Mouse (Mus musculus) urinary bladder, postnatal 4 days (tissue): ENCODE data around the gene Fabp6.

Experiments
- DNase-seq, 2 experiments: peaks; one replicate each; pipeline ENCODE4 v3.0.0; 2021 to 2022; ENCODE audit warnings: low spot score in 2 of 2

The Fabp6 gene

GRCm38 (mm10) chr11:43601440-43601839 is at the start of gene Fabp6:
Fabp6 (minus strand) TSS chr11:43601540.
- DNase-seq: no peak

- no peak for DNase-seq
Observed at GRCm38 (mm10) chr11:43645286-43645685, 43.9 kb upstream of the Fabp6 start.

- peak; percentile 73 to 85 for DNase-seq
Observed at GRCm38 (mm10) chr11:43643180-43643591, 41.8 kb upstream of the Fabp6 start.

- no peak for DNase-seq
Observed at GRCm38 (mm10) chr11:43638486-43638885, 37.1 kb upstream of the Fabp6 start.

- no peak for DNase-seq
Observed at GRCm38 (mm10) chr11:43636761-43637160, 35.4 kb upstream of the Fabp6 start.

GRCm38 (mm10) chr11:43633658-43634401 is 32.5 kb upstream of the Fabp6 start:
- peak; percentile 63 to 79 for DNase-seq

- DNase-seq: no peak
Observed at GRCm38 (mm10) chr11:43633165-43633564, 31.8 kb upstream of the Fabp6 start.

- DNase-seq: no peak
Observed at GRCm38 (mm10) chr11:43632566-43632965, 31.2 kb upstream of the Fabp6 start.

- DNase-seq: no peak
Observed at GRCm38 (mm10) chr11:43631645-43632044, 30.3 kb upstream of the Fabp6 start.

- DNase-seq: no peak
Observed at GRCm38 (mm10) chr11:43626927-43627645, 25.7 kb upstream of the Fabp6 start.

- DNase-seq: peak; percentile 48 to 67
Observed at GRCm38 (mm10) chr11:43626300-43626926, 25.1 kb upstream of the Fabp6 start.

GRCm38 (mm10) chr11:43624341-43624740 is 23.0 kb upstream of the Fabp6 start:
- DNase-seq: no peak

- no peak for DNase-seq
Observed at GRCm38 (mm10) chr11:43621769-43622168, 20.4 kb upstream of the Fabp6 start.

- no peak for DNase-seq
Observed at GRCm38 (mm10) chr11:43618403-43618802, 17.1 kb upstream of the Fabp6 start.

GRCm38 (mm10) chr11:43617924-43618323 is 16.6 kb upstream of the Fabp6 start:
- DNase-seq: peak in 1 of 2 experiments; percentile 49

- peak; percentile 58 to 81 for DNase-seq
Observed at GRCm38 (mm10) chr11:43612834-43613488, 11.6 kb upstream of the Fabp6 start.

GRCm38 (mm10) chr11:43610662-43611033 is 9.3 kb upstream of the Fabp6 start:
- DNase-seq: no peak

- DNase-seq: no peak
Observed at GRCm38 (mm10) chr11:43610006-43610661, 8.8 kb upstream of the Fabp6 start.

- DNase-seq: no peak
Observed at GRCm38 (mm10) chr11:43608440-43608839, 7.1 kb upstream of the Fabp6 start.

- DNase-seq: no peak
Observed at GRCm38 (mm10) chr11:43605859-43606258, 4.5 kb upstream of the Fabp6 start.

GRCm38 (mm10) chr11:43604891-43605290 is 3.6 kb upstream of the Fabp6 start:
- DNase-seq: no peak

GRCm38 (mm10) chr11:43604207-43604606 is 2.9 kb upstream of the Fabp6 start:
- DNase-seq: no peak
